Mouse (Mus musculus): ENCODE data around the gene Tspan5. TPM values are rescaled to one million over a fixed set of nuclear protein-coding genes. Genes with fewer than 3 reads are reported as not detected.

Gene Tspan5
- polyA plus RNA-seq, 1 experiment: 52.0 TPM

GRCm38 (mm10) chr3:138876931-138877361 lies 135.0 kb downstream of the Tspan5 start:
- Histone ChIP-seq H3K4me3 (ENCODE audit: insufficient read depth, low read length) (no peak overlapping the region), H3K4me1 (ENCODE audit: control insufficient read depth, insufficient read depth, low read length) (no peaks in the 10 kb centered on the region), H3K27ac (ENCODE audit: insufficient read depth, low read length) (no peak overlapping the region)
- TF ChIP-seq CTCF (IDR thresholded peaks at IDR 0.05; ENCODE audit: borderline replicate concordance, insufficient read depth, low read length): no peak
- no peak for TF ChIP-seq POLR2A (IDR thresholded peaks at IDR 0.05; ENCODE audit: low read depth, low read length)

GRCm38 (mm10) chr3:138877741-138878140 lies 135.7 kb downstream of the Tspan5 start:
- Histone ChIP-seq H3K4me1 (ENCODE audit: control insufficient read depth, insufficient read depth, low read length) (no peaks in the 10 kb centered on the region), H3K4me3 (ENCODE audit: insufficient read depth, low read length) (no peak overlapping the region), H3K27ac (ENCODE audit: insufficient read depth, low read length) (no peak overlapping the region)
- no peak for TF ChIP-seq CTCF (IDR thresholded peaks at IDR 0.05; ENCODE audit: borderline replicate concordance, insufficient read depth, low read length)
- no peak for TF ChIP-seq POLR2A (IDR thresholded peaks at IDR 0.05; ENCODE audit: low read depth, low read length)

DNA sequence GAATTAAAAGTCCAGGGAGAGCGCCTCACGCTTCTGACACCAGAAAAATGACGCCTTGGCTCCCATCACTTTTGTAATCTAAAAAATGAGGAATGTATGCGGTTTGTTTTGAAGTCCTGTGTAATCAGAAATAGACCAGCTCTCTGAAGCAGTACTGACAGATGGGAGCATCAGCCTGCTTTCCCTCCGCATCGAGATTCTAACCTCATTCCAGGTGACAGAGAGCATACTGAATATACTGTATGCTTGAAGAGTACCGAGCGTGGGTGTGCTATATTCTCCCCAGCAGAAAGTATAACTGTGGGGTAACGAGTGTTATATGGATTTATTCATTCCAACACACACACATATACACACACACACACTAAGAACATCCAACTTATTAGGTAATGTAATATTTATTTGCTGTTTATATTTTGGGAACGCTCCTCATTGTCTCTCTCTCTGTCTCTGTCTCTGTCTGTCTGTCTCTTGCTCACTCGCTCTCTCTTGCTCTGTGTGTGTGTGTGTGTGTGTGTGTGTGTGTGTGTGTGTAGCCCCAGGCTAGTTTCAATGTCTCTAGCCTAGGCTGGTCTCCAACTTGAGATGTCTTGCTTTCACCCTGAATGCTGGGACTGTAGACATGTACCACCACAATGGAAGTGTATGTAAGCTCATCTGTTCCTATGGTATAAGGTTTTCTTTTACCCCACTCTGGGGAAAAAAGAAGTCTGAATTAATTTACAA lies 139.2 kb downstream of the Tspan5 start:
- Histone ChIP-seq H3K4me3 (ENCODE audit: insufficient read depth, low read length) (no peak overlapping the region), H3K4me1 (ENCODE audit: control insufficient read depth, insufficient read depth, low read length) (no peaks in the 10 kb centered on the region), H3K27ac (ENCODE audit: insufficient read depth, low read length) (no peak overlapping the region)
- TF ChIP-seq CTCF (IDR thresholded peaks at IDR 0.05; ENCODE audit: borderline replicate concordance, insufficient read depth, low read length) (no peak), POLR2A (IDR thresholded peaks at IDR 0.05; ENCODE audit: low read depth, low read length) (no peak)

DNA sequence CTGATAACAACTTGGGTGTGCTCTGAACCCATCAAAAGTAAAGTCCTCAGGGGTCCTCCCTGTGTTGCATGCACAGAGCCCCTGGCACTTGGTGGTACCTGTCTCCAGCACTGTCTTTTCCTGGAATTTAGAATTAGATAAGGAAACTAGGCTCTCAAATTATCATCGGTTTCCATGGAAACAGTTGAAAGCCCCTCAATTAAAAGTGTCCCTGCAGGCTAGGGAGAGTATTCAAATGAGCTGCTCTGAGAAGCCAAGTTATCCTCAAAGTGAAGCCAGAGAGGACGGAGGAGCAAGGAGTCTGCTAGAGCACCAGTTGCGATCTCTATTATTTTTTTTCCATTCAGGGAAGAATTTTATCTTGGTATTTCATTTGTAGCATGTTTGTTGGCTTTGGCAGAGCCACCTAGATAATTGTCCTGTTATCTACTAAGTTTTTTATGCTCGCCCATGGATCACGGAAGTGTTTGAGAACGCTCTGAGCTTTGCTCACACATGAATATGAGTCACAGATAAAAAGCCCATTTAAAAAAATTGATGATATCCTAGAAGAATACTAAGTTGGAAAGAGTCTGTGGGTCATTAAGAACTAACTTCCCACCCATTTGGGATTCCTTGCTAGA lies 139.8 kb downstream of the Tspan5 start:
- Histone ChIP-seq H3K4me1 (ENCODE audit: control insufficient read depth, insufficient read depth, low read length) (no peaks in the 10 kb centered on the region), H3K4me3 (ENCODE audit: insufficient read depth, low read length) (no peak overlapping the region), H3K27ac (ENCODE audit: insufficient read depth, low read length) (no peak overlapping the region)
- TF ChIP-seq CTCF (IDR thresholded peaks at IDR 0.05; ENCODE audit: borderline replicate concordance, insufficient read depth, low read length): no peak
- no peak for TF ChIP-seq POLR2A (IDR thresholded peaks at IDR 0.05; ENCODE audit: low read depth, low read length)

DNA sequence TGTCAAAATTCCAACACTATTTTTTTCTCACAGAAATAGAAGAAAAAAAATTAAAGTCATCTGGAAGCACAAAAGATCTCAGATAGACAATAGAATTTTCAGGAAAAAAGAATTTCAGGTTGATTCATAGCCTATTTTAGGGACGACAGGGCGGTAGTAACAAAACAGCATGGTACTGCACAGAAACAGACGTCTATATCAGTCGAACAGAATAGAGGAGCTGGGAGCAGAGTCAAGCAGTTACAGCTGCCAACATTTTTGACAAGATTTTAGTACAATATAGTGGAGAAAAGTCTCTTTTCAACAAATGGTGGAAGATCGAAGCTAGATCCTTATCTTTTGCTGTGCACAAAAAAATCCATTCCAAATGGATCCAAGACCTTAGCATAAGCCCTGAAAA lies 144.1 kb downstream of the Tspan5 start:
- TF ChIP-seq CTCF (IDR thresholded peaks at IDR 0.05; ENCODE audit: borderline replicate concordance, insufficient read depth, low read length) (no peak), POLR2A (IDR thresholded peaks at IDR 0.05; ENCODE audit: low read depth, low read length) (no peak)
- no peak overlapping the region for H3K27ac ChIP-seq (ENCODE audit: insufficient read depth, low read length)
- H3K4me3 ChIP-seq (ENCODE audit: insufficient read depth, low read length): no peak overlapping the region
- no peaks in the 10 kb centered on the region for H3K4me1 ChIP-seq (ENCODE audit: control insufficient read depth, insufficient read depth, low read length)

- H3K27ac ChIP-seq (ENCODE audit: insufficient read depth, low read length): no peak overlapping the region
- TF ChIP-seq POLR2A (IDR thresholded peaks at IDR 0.05; ENCODE audit: low read depth, low read length) (no peak), CTCF (IDR thresholded peaks at IDR 0.05; ENCODE audit: borderline replicate concordance, insufficient read depth, low read length) (no peak)
- no peak overlapping the region for H3K4me3 ChIP-seq (ENCODE audit: insufficient read depth, low read length)
- no peaks in the 10 kb centered on the region for H3K4me1 ChIP-seq (ENCODE audit: control insufficient read depth, insufficient read depth, low read length)
Observed at GRCm38 (mm10) chr3:138889214-138889613, 147.2 kb downstream of the Tspan5 start.

DNA sequence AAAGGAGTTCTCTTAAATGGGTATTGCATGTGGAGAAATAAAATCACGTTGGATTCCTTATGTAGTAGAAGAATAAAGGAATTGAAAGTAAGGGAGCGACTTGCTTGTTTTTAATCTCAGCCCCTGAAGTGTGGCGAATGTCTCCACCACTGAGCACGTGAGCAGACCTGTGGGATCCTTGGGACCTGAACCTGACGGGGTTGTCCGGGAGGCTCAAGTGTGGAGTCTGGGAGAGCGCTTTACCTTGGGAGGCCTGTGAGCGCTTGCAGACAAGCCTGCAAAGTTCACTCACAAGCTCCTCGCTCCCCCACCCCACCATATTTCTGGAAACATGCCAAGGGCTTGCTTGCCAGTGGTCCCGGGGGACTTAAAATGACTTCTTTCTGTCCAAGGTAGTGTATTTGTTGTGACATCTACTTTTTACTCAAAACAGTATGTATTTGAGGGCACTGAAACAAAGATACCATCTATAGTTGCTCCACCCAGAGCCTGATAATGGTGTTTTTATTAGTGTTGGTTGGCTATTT lies 147.8 kb downstream of the Tspan5 start:
- H3K4me1 ChIP-seq (ENCODE audit: control insufficient read depth, insufficient read depth, low read length): no peaks in the 10 kb centered on the region
- no peak overlapping the region for H3K4me3 ChIP-seq (ENCODE audit: insufficient read depth, low read length)
- TF ChIP-seq CTCF (IDR thresholded peaks at IDR 0.05; ENCODE audit: borderline replicate concordance, insufficient read depth, low read length) (no peak), POLR2A (IDR thresholded peaks at IDR 0.05; ENCODE audit: low read depth, low read length) (no peak)
- H3K27ac ChIP-seq (ENCODE audit: insufficient read depth, low read length): no peak overlapping the region

DNA sequence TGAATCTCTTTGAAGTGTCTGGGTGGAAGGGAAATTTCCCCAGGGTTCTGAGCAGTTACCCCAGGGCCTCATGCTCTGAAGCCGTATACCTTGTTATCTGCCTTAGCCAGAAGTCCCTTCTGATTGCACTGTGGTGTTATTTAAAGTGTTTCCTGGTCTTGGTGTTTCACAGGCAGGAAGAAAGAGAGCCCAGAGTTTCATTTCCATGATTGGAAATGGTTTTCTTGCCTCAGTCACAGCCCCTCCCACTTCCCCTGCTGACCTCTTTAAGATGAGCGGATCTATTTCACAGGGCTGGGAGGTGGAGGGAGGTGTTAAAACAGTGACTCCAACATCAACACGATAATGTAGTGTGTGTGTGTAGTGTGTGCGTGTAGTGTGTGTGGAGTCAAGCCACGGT lies 151.5 kb downstream of the Tspan5 start:
- no peak overlapping the region for H3K27ac ChIP-seq (ENCODE audit: insufficient read depth, low read length)

GRCm38 (mm10) chr3:138897500-138897899 lies 155.5 kb downstream of the Tspan5 start:
- Histone ChIP-seq H3K4me3 (ENCODE audit: insufficient read depth, low read length) (no peak overlapping the region), H3K4me1 (ENCODE audit: control insufficient read depth, insufficient read depth, low read length) (0 out of 2 replicates have a peak, but pooled peaks cover 2% of the 10 kb centered on the region), H3K27ac (ENCODE audit: insufficient read depth, low read length) (no peak overlapping the region)
- TF ChIP-seq CTCF (IDR thresholded peaks at IDR 0.05; ENCODE audit: borderline replicate concordance, insufficient read depth, low read length): no peak
- no peak for TF ChIP-seq POLR2A (IDR thresholded peaks at IDR 0.05; ENCODE audit: low read depth, low read length)

More for the DNA sequence above, 151.5 kb downstream of the Tspan5 start:
- H3K4me1 ChIP-seq (ENCODE audit: control insufficient read depth, insufficient read depth, low read length): no peaks in the 10 kb centered on the region
- H3K4me3 ChIP-seq (ENCODE audit: insufficient read depth, low read length): no peak overlapping the region
- no peak for TF ChIP-seq POLR2A (IDR thresholded peaks at IDR 0.05; ENCODE audit: low read depth, low read length)
- no peak for TF ChIP-seq CTCF (IDR thresholded peaks at IDR 0.05; ENCODE audit: borderline replicate concordance, insufficient read depth, low read length)

- Histone ChIP-seq H3K4me1 (ENCODE audit: control insufficient read depth, insufficient read depth, low read length) (0 out of 2 replicates have a peak, but pooled peaks cover 2% of the 10 kb centered on the region), H3K27ac (ENCODE audit: insufficient read depth, low read length) (no peak overlapping the region), H3K4me3 (ENCODE audit: insufficient read depth, low read length) (no peak overlapping the region)
- TF ChIP-seq CTCF (IDR thresholded peaks at IDR 0.05; ENCODE audit: borderline replicate concordance, insufficient read depth, low read length) (no peak), POLR2A (IDR thresholded peaks at IDR 0.05; ENCODE audit: low read depth, low read length) (no peak)
Observed at GRCm38 (mm10) chr3:138898055-138898454, 156.1 kb downstream of the Tspan5 start.
